In genomic region chr19:16181852-16182475, GRCm38 (mm10) we compare ENCODE assay signal across 13 mouse cellular contexts. TPM values are rescaled to one million over a fixed set of nuclear protein-coding genes. Genes with fewer than 3 reads are reported as not detected.
DNase-seq lines count a peak whose midpoint lies in the region; ATAC-seq and TF ChIP-seq lines count a peak whose summit lies in the region.
"Had no signal": no experiment of that assay in that cellular context is flagged by ENCODE, and none has a peak within 500 bp of the region (broad histone marks: within the 10 kb centered on the region; RNA-seq: fewer than 3 reads in every experiment).

No protein-coding gene starts in this region.

- H3K4me2 ChIP-seq in hindbrain, embryonic 13.5 days: no peak overlapping the region
- no peak overlapping the region for H3K4me2 ChIP-seq in hindbrain, embryonic 11.5 days (replicated peaks; ENCODE audit: low read depth, low read length)
- H3K4me2 ChIP-seq in lung, embryonic 15.5 days: no peak overlapping the region
- no peak overlapping the region for H3K4me2 ChIP-seq in embryonic facial prominence, embryonic 14.5 days (ENCODE audit: low read depth, low read length)
- no peak overlapping the region for H3K4me2 ChIP-seq in stomach, embryonic 16.5 days (ENCODE audit: low read depth, low read length)

- TF ChIP-seq POLR2A in thymus, adult 2 months (IDR thresholded peaks at IDR 0.05; ENCODE audit: control insufficient read depth, extremely low read depth, insufficient read depth, low read length, poor library complexity): no peak

- peak overlapping the region; percentile 40; the same call in 1 of the 2 replicates for H3K27ac ChIP-seq in hindbrain, embryonic 13.5 days
- H3K27ac ChIP-seq in hindbrain, embryonic 11.5 days (ENCODE audit: low read depth, low read length): no peak overlapping the region
- H3K27ac ChIP-seq in lung, embryonic 15.5 days: peak overlapping the region; percentile 58
- H3K27ac ChIP-seq in embryonic facial prominence, embryonic 14.5 days (replicated peaks; ENCODE audit: low read depth, low read length): peak overlapping the region; percentile 28; the same call in 1 of the 2 replicates
- H3K27ac ChIP-seq in stomach, embryonic 16.5 days (ENCODE audit: low read length): peak overlapping the region; percentile 36
- H3K27ac ChIP-seq in thymus, adult 2 months (ENCODE audit: control insufficient read depth, insufficient read depth, low read length): no peak overlapping the region
- H3K27ac ChIP-seq: macrophage had no signal

- H3K36me3 ChIP-seq in hindbrain, embryonic 13.5 days: 0 out of 2 replicates have a peak, but pooled peaks cover 2% of the 10 kb centered on the region
- no peaks in the 10 kb centered on the region for H3K36me3 ChIP-seq in hindbrain, embryonic 11.5 days (ENCODE audit: control insufficient read depth, insufficient read depth, low read length)
- H3K36me3 ChIP-seq in lung, embryonic 15.5 days: no peaks in the 10 kb centered on the region
- no peaks in the 10 kb centered on the region for H3K36me3 ChIP-seq in embryonic facial prominence, embryonic 14.5 days (ENCODE audit: control insufficient read depth, insufficient read depth, low read length)
- H3K36me3 ChIP-seq in stomach, embryonic 16.5 days (ENCODE audit: control insufficient read depth, insufficient read depth, low read length): no peaks in the 10 kb centered on the region
- no peaks in the 10 kb centered on the region for H3K36me3 ChIP-seq in thymus, adult 2 months (ENCODE audit: control insufficient read depth, insufficient read depth, low read length)

- no peak for TF ChIP-seq CTCF in thymus, adult 2 months (IDR thresholded peaks at IDR 0.05; ENCODE audit: borderline replicate concordance, control insufficient read depth, extremely low read depth, insufficient read depth, low read length, poor library complexity)

- no peaks in the 10 kb centered on the region for H3K9me3 ChIP-seq in hindbrain, embryonic 13.5 days
- H3K9me3 ChIP-seq in hindbrain, embryonic 11.5 days (ENCODE audit: control insufficient read depth, low read length): no peaks in the 10 kb centered on the region
- H3K9me3 ChIP-seq in lung, embryonic 15.5 days: no peaks in the 10 kb centered on the region
- no peaks in the 10 kb centered on the region for H3K9me3 ChIP-seq in embryonic facial prominence, embryonic 14.5 days (ENCODE audit: control insufficient read depth, low read length)
- no peaks in the 10 kb centered on the region for H3K9me3 ChIP-seq in stomach, embryonic 16.5 days (replicated peaks; ENCODE audit: control insufficient read depth, low read length)

- no peak overlapping the region for H3K4me3 ChIP-seq in hindbrain, embryonic 13.5 days
- H3K4me3 ChIP-seq in hindbrain, embryonic 11.5 days (ENCODE audit: low read depth, low read length): no peak overlapping the region
- H3K4me3 ChIP-seq in lung, embryonic 15.5 days: no peak overlapping the region
- no peak overlapping the region for H3K4me3 ChIP-seq in embryonic facial prominence, embryonic 14.5 days (ENCODE audit: low read depth, low read length)
- no peak overlapping the region for H3K4me3 ChIP-seq in stomach, embryonic 16.5 days (replicated peaks; ENCODE audit: low read length)
- H3K4me3 ChIP-seq in thymus, adult 2 months (ENCODE audit: control insufficient read depth, insufficient read depth, low read length): no peak overlapping the region

- ATAC-seq in hindbrain, embryonic 13.5 days (ENCODE audit: low FRiP score): no peak
- ATAC-seq in hindbrain, embryonic 11.5 days (ENCODE audit: low FRiP score): no peak
- ATAC-seq in lung, embryonic 15.5 days (ENCODE audit: borderline replicate concordance, extremely low read depth, low FRiP score, low TSS enrichment): 0 out of 2 replicates have a peak, but pooled peaks have one; percentile 46
- ATAC-seq in embryonic facial prominence, embryonic 14.5 days (ENCODE audit: low read depth): no peak
- no peak for ATAC-seq in stomach, embryonic 16.5 days (ENCODE audit: insufficient read depth, low FRiP score)
- ATAC-seq: CD4-positive, CD25-positive, alpha-beta regulatory T cell, adult 4 months had no signal

- WGBS in hindbrain, embryonic 13.5 days: 87% methylated on average over 7 of the region's 7 CpGs
- 89% methylated on average over 7 of the region's 7 CpGs for WGBS in hindbrain, embryonic 11.5 days
- 65% methylated on average over 7 of the region's 7 CpGs for WGBS in lung, embryonic 15.5 days
- 68% methylated on average over 7 of the region's 7 CpGs for WGBS in embryonic facial prominence, embryonic 14.5 days
- WGBS in stomach, embryonic 16.5 days: 73% methylated on average over 7 of the region's 7 CpGs
- 94% methylated on average over 7 of the region's 7 CpGs for WGBS in thymus, adult 2 months

- H3K27me3 ChIP-seq in hindbrain, embryonic 13.5 days: no peaks in the 10 kb centered on the region
- no peaks in the 10 kb centered on the region for H3K27me3 ChIP-seq in hindbrain, embryonic 11.5 days (ENCODE audit: control insufficient read depth, insufficient read depth, low read length)
- no peaks in the 10 kb centered on the region for H3K27me3 ChIP-seq in lung, embryonic 15.5 days
- no peaks in the 10 kb centered on the region for H3K27me3 ChIP-seq in embryonic facial prominence, embryonic 14.5 days (replicated peaks; ENCODE audit: control insufficient read depth, insufficient read depth, low read length)
- no peaks in the 10 kb centered on the region for H3K27me3 ChIP-seq in stomach, embryonic 16.5 days (ENCODE audit: control insufficient read depth, insufficient read depth, low read length)
- no peaks in the 10 kb centered on the region for H3K27me3 ChIP-seq in thymus, adult 2 months (ENCODE audit: control insufficient read depth, insufficient read depth, low read length)

- DNase-seq in hindbrain, embryonic 11.5 days (ENCODE audit: low spot score): no peak
- no peak for DNase-seq in lung, postnatal 36 days
- DNase-seq in embryonic facial prominence, embryonic 14.5 days (ENCODE audit: low spot score): no peak
- DNase-seq in urinary bladder, postnatal 25 days (ENCODE audit: low spot score): no peak
- DNase-seq in thymus, adult 2 months: no peak
- DNase-seq: adrenal gland, postnatal 36 days; cerebellum, adult 9-11 months; spleen, adult 18-20 months had no signal

- peaks cover 53% of the 10 kb centered on the region for H3K4me1 ChIP-seq in hindbrain, embryonic 13.5 days (replicated peaks)
- H3K4me1 ChIP-seq in hindbrain, embryonic 11.5 days (replicated peaks; ENCODE audit: control insufficient read depth, insufficient read depth, low read length): no peaks in the 10 kb centered on the region
- H3K4me1 ChIP-seq in lung, embryonic 15.5 days: peaks cover 41% of the 10 kb centered on the region
- H3K4me1 ChIP-seq in embryonic facial prominence, embryonic 14.5 days (ENCODE audit: control insufficient read depth, insufficient read depth, low read length): peaks cover 14% of the 10 kb centered on the region
- peaks cover 32% of the 10 kb centered on the region for H3K4me1 ChIP-seq in stomach, embryonic 16.5 days (ENCODE audit: control insufficient read depth, insufficient read depth, low read length)
- H3K4me1 ChIP-seq in thymus, adult 2 months (replicated peaks; ENCODE audit: control insufficient read depth, insufficient read depth, low read length): peaks cover 2% of the 10 kb centered on the region; the same call in 1 of the 2 replicates

- no peak overlapping the region for H3K9ac ChIP-seq in hindbrain, embryonic 13.5 days
- no peak overlapping the region for H3K9ac ChIP-seq in hindbrain, embryonic 11.5 days (ENCODE audit: low read depth, low read length)
- no peak overlapping the region for H3K9ac ChIP-seq in lung, embryonic 15.5 days
- H3K9ac ChIP-seq in embryonic facial prominence, embryonic 14.5 days (ENCODE audit: low read depth, low read length): no peak overlapping the region
- H3K9ac ChIP-seq in stomach, embryonic 16.5 days (ENCODE audit: low read length): no peak overlapping the region

RNA-seq across cellular contexts. Expression of gene Gnaq, which starts 49.3 kb away (rescaled TPM):
- polyA plus RNA-seq in hindbrain, embryonic 13.5 days (2015; fragmentation: Nextera tagmentation; extraction: Ambion mirVana): 78.7 and 79.8 TPM in 2 replicates
- polyA plus RNA-seq in hindbrain, embryonic 11.5 days (2014; fragmentation: Nextera tagmentation; extraction: Ambion mirVana): 23.2 and 25.4 TPM in 2 replicates
- polyA plus RNA-seq in lung, embryonic 15.5 days (2015; fragmentation: Nextera tagmentation; extraction: Ambion mirVana): 30.6 and 34.3 TPM in 2 replicates
- polyA plus RNA-seq in embryonic facial prominence, embryonic 14.5 days (2014; fragmentation: Nextera tagmentation; extraction: Ambion mirVana): 17.5 and 18.3 TPM in 2 replicates
- polyA plus RNA-seq in stomach, embryonic 16.5 days (2015; fragmentation: Nextera tagmentation; extraction: Ambion mirVana): 38.8 and 39.4 TPM in 2 replicates
- 7.7 and 8.1 TPM in 2 replicates for polyA plus RNA-seq in thymus, adult 2 months (2012; rRNA removed)

Comparison
In these comparisons a context has a peak if more than half of its experiments do, and no peak if none do; other contexts are left out.
1. H3K27ac ChIP-seq: peak in hindbrain, embryonic 13.5 days (single experiment), lung, embryonic 15.5 days (single experiment), embryonic facial prominence, embryonic 14.5 days (single experiment) and stomach, embryonic 16.5 days (single experiment); none in hindbrain, embryonic 11.5 days (single experiment) and thymus, adult 2 months (single experiment).